Mouse (Mus musculus) CH12F3 (cell line): ENCODE results near the gene Cxcl15.

Experiments
- in situ Hi-C: fragments of 300-500 bp; cut with MboI; formaldehyde crosslinking; loops from 2 replicates; pipeline ENCODE4 v1.14.3; 2020; ENCODE audit warnings: low sequenced_read_pairs

Gene Cxcl15

GRCm38 (mm10) chr5:90794195-90794625, at the start of gene Cxcl15:
Gene Cxcl15 (plus strand): TSS chr5:90794534.
- in situ Hi-C loops, result no loop called here

GRCm38 (mm10) chr5:90753934-90754333, 40.4 kb upstream of the Cxcl15 start:
- in situ Hi-C loops, result no loop called here

- in situ Hi-C loops, result no loop called here
Observed at GRCm38 (mm10) chr5:90758020-90758605, 36.2 kb upstream of the Cxcl15 start.

GRCm38 (mm10) chr5:90759077-90760065, 35.0 kb upstream of the Cxcl15 start, which contains the start of gene Cxcl5:
Gene Cxcl5 (plus strand): TSS chr5:90759360.
- in situ Hi-C loops, result no loop called here

GRCm38 (mm10) chr5:90760303-90760702, 34.0 kb upstream of the Cxcl15 start:
- in situ Hi-C loops, result no loop called here

GRCm38 (mm10) chr5:90760844-90761243, 33.5 kb upstream of the Cxcl15 start:
- in situ Hi-C loops, result no loop called here

- in situ Hi-C loops, result no loop called here
Observed at GRCm38 (mm10) chr5:90761834-90762233, 32.5 kb upstream of the Cxcl15 start.

- in situ Hi-C loops, result no loop called here
Observed at GRCm38 (mm10) chr5:90763912-90764665, 30.2 kb upstream of the Cxcl15 start.

- in situ Hi-C loops, result no loop called here
Observed at GRCm38 (mm10) chr5:90765821-90766606, 28.3 kb upstream of the Cxcl15 start.

GRCm38 (mm10) chr5:90768218-90768617, 26.1 kb upstream of the Cxcl15 start, which contains the start of gene Ppbp:
Gene Ppbp (plus strand): TSS chr5:90768518.
- in situ Hi-C loops, result no loop called here

- in situ Hi-C loops, result no loop called here
Observed at GRCm38 (mm10) chr5:90771369-90771768, 23.0 kb upstream of the Cxcl15 start.

GRCm38 (mm10) chr5:90771880-90772653, 22.3 kb upstream of the Cxcl15 start, which contains the start of gene Pf4:
Gene Pf4 (plus strand): TSS chr5:90772435.
- in situ Hi-C loops, result no loop called here

- in situ Hi-C loops, result no loop called here
Observed at GRCm38 (mm10) chr5:90775562-90775961, 18.8 kb upstream of the Cxcl15 start.

- in situ Hi-C loops, result no loop called here
Observed at GRCm38 (mm10) chr5:90777621-90778020, 16.7 kb upstream of the Cxcl15 start.

- in situ Hi-C loops, result no loop called here
Observed at GRCm38 (mm10) chr5:90778856-90779255, 15.5 kb upstream of the Cxcl15 start.

GRCm38 (mm10) chr5:90783697-90784096, 10.6 kb upstream of the Cxcl15 start:
- in situ Hi-C loops, result loop anchor here (10.0 kb wide), 1 partner anchor 129 kb away; no protein-coding TSS in a partner anchor

GRCm38 (mm10) chr5:90785659-90786588, 8.4 kb upstream of the Cxcl15 start, which contains the start of gene Cxcl3:
Gene Cxcl3 (plus strand): TSS chr5:90786103.
- in situ Hi-C loops, result loop anchor here (10.0 kb wide), 1 partner anchor 131 kb away; no protein-coding TSS in a partner anchor

GRCm38 (mm10) chr5:90788114-90788513, 6.2 kb upstream of the Cxcl15 start:
- in situ Hi-C loops, result loop anchor here (10.0 kb wide), 1 partner anchor 133 kb away; no protein-coding TSS in a partner anchor
